Mouse (Mus musculus) layer of hippocampus, adult 18-20 months (tissue): ENCODE measurements around the gene Atp2b2. TPM values are rescaled to one million over a fixed set of nuclear protein-coding genes. Genes with fewer than 3 reads are reported as not detected.

Source experiments
- DNase-seq, 2 experiments: peaks; one replicate each; pipeline ENCODE4 v3.0.0; 2022; ENCODE audit warnings: low spot score in 2 of 2
- total RNA-seq, 2 experiments: library from RNA; stranded (reverse); gene quantifications; 2 replicates each; pipeline ENCODE4 v1.2.3; 2021

The Atp2b2 gene
- total RNA-seq, 2 experiments from 2014 or later: 313 to 326 TPM

GRCm38 (mm10) chr6:113947515-113947914 lies 94.9 kb downstream of the Atp2b2 start:
- DNase-seq: no peak

GRCm38 (mm10) chr6:113942355-113942754 lies 100.1 kb downstream of the Atp2b2 start:
- DNase-seq: no peak

DNA sequence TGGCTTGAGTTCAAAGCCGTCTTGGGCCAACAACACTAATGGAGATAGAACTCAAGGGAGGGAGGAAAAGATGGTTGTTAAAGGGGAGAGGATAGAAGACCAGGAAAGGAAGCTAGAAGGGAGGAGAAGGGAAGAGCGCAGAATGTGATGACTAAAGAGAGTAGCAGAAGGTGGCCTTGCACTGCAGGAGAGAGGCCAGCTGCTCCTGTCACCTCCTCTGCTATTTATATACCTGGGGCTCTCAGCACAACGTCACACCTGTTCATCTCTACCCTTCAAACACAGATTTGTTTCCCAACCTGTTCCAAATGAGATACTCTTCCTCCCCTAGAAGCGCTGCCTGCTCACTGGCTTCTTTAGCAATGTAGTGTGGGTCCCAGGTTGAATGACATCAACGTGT lies 101.1 kb downstream of the Atp2b2 start:
- no peak for DNase-seq

DNA sequence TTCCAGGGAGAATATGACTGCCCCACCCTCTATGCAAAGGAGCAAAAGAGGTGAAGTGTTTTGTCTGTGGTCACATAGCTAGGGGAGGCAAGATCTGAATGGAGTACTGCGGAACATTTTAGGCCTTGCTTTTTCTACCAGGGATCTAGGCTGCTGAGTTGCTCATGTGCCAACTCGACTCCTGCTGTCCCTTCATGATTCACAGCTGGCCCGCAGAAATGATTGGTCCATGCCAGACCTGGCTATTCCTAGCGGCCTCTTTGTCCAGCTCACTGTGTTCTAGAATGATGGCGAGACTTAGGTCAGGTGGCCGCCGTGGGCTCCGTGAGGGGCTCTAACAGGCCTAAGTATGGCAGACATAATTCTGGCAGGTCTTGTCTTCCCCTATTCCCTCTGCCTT lies 103.0 kb downstream of the Atp2b2 start:
- DNase-seq: no peak

DNA sequence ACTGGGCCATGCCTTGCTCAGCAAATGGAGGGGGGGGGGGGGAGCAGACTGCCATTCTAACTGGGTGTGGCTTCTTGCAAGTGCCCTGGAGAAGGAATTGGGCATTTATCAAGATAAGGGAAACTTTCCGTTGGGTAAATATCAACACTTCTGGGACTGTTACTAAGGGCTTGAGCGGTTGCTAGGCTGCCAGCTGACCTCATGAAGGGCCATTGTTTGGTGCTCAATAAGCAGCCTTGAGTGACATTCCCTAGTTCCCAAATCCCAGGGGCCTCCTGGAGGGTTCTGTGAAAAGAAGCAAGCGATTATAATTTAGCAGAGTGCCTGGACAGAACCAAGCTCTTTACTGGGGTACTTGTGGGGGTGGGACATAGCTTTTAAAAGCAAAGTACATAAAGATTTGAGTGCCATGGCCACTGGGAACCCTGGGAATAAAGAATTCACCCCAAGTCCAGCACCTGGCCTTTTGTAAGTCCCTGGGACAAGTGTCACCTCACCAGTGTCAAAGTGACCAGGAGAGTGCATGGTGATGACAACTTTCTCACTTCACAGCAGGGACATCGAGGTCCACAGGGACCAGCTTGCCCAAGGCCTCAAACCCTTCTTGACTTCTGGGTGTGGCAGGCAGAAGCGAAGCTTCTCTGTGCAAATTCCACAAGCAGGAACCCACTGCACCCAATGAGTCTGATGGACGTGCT lies 105.5 kb downstream of the Atp2b2 start:
- DNase-seq: no peak

DNA sequence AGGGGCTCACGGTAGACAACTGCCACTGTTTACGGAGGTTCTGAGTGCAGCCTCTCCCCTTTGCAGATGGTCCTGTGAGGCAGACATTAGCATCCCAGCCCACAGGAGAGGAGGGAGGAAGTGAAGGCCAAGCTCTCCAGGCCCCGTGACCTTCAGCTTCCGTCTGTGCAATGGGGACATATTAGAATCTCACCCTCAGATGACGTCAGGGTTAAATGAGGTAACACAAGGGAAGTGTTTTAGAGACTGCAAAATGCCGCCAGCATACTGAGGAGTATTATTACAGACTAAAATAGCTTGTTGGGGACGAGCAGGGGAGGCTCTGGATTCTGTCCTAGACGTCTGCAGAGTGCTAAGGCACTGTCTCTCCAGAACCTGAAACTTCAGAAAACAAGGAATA lies 106.3 kb downstream of the Atp2b2 start:
- peak in 1 of 2 experiments; percentile 52 for DNase-seq

GRCm38 (mm10) chr6:113934692-113935091 lies 107.7 kb downstream of the Atp2b2 start:
- DNase-seq: peak; percentile 88 to 92

DNA sequence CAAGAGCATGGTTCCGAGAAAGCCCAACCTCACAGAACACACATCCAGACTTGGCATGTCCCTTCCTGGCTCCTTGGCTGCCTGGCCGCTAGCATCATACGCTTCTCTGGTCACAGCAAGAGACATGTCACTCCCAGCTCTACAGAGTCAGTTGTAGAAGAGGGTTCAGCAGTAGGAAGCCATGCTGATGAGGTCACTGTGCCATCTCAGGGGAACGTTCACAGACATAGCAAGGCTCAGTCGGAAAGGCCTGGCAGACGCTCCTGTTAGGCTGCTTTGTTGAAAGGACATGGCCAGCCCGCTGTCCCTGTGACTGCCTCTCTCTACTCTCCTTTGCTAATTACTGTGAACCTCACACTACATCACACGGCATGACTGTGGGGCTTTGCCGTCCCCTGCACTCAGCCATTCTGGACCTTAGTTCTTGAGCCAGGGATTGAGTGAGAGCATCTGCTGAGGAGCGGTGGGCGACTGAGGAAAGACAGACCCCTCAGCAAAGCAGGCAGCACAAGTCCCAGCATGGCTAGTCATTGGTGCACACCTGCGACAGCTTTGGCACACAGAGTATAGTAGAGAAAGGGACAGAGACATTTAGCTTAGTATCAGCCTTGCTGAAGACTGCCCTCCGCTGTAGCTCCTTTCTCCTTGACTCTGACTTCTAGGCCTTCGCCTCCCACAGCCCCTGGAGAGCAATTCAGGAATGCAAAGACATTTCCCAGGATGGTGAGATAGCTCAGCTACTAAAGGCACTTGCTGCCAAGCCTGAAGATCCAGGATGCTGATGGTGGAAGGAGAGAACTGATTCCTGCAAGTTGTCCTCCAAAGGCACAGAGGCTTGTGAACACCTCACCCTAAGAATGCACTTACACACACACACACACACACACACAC lies 108.9 kb downstream of the Atp2b2 start:
- no peak for DNase-seq

DNA sequence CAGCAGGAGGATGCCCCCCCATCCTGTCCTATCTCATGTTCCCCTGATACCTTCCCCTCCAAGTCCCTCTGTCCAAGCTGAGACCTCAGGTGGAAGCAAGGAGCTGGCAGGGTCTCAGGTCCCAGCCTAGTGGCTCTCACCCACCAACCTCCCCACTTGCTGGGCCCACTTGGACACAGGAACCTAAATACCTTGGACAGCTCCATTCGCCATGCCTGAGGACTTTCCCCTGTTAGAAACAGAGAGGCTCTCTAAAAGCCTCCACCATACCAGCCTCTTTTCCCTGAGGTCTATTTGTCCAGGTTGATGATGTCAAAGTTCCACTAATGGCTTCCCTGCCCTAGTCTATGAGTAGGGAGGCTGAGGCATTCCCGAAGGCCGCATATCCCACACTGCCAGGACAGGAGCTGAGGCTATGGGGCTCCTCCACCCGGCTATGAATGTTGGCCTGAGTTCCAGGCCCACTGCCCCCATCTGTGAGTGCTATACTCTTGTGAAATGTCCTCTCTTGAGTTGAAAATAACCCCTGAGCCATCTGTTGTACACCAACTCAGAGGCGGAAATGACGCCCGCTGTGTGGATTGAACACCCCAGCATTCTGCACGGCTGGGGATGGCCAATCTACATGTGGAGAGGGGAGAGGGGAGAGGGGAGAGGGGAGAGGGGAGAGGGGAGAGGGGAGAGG lies 113.1 kb downstream of the Atp2b2 start:
- DNase-seq: peak; percentile 27 to 70

- peak in 1 of 2 experiments; percentile 60 for DNase-seq
Measured at GRCm38 (mm10) chr6:113923249-113923648, 119.2 kb downstream of the Atp2b2 start.

- DNase-seq: no peak
Measured at GRCm38 (mm10) chr6:113920466-113920865, 121.9 kb downstream of the Atp2b2 start.

- DNase-seq: no peak
Measured at GRCm38 (mm10) chr6:113912753-113913152, 129.7 kb downstream of the Atp2b2 start.

GRCm38 (mm10) chr6:113911094-113911493 lies 131.3 kb downstream of the Atp2b2 start:
- DNase-seq: no peak

DNA sequence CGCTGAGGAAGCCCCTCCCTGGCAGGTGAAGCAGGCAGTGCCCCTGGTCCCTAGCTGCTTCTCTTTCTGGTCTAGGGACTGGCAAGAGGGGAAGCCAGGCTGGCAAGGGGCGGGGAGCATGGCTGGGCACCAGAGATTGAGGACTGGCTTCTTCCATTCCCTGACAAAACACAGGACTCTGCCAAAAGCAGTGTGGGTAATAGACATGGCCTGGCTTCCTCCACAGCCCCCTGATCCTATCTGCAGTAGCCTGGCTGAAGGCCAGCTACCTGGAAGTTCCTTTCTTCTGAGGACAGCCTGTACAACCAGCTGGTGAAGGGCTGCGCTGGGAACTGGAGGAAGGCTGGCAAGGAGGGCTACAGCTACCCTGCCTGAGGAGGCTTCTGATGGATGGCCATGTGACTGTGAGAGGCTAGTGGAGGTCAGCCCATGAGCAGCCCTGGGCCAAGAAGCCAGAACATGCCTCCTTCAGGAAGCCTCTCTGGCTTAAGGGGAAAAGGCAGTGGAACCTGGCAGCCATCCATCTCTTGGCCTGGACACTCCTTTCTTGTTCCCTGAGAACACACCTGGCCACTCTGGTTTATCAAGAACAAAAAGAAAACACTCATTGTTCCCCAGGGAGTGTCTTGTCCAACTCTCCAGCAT lies 131.9 kb downstream of the Atp2b2 start:
- no peak for DNase-seq

- DNase-seq: no peak
Measured at GRCm38 (mm10) chr6:113909836-113910235, 132.6 kb downstream of the Atp2b2 start.

DNA sequence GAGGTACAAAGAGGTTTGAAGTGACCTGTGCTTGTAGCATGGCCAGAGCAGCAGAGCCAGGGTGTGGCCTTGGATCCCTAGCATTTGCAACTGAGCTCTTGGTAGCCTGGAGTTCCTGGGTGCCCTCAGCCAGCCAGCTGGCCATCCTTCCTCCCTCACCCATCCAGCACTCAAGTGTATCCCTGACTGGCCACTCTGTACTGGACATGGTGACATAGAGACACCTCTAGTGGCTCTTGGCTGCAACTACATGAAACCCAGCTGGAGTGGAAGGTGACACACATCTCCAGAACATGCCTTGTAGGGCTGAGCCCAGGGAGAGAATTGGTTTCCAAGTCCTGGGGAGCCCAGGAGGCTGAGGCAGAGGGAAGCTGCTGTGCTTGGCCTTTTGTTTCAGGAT lies 134.3 kb downstream of the Atp2b2 start:
- DNase-seq: no peak

DNA sequence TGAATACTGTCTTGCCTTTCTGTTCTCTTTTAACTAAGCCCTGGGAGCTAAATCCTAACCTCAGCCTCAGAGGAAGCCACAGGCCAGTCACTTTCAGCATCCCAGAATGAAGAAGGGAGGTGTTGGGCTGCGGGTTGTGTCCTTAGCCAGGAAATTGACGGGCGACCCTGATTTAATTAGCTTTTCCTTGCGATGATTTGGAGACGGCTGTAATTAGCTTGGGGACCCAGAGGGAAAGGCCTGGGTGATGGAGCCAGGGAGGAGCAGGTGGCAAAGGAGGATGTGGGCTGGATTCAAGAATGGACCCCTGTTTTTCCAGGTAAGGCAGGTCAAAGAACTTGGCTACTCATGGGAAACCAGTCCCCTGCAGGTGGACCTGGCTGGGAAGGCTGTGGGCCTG lies 138.0 kb downstream of the Atp2b2 start:
- no peak for DNase-seq

DNA sequence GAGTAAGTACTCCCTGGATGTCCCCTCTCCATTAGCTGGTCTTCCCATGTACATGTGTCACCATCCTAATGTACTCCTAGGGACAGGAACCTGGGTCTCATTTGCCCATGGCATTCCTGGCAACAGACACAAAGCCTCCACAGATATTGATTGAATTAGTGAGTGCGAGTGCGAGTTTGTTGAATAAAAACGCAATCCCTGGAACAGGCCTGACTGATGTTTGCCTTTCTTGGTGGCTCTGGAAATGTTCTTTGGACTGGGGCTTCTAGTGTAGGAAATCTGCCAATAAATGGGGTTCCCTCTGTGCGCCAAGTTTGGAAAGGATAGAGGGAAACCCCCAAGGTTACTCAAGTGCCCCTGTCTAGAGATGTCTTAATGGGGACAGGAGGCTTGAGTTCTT lies 146.4 kb downstream of the Atp2b2 start:
- no peak for DNase-seq

DNA sequence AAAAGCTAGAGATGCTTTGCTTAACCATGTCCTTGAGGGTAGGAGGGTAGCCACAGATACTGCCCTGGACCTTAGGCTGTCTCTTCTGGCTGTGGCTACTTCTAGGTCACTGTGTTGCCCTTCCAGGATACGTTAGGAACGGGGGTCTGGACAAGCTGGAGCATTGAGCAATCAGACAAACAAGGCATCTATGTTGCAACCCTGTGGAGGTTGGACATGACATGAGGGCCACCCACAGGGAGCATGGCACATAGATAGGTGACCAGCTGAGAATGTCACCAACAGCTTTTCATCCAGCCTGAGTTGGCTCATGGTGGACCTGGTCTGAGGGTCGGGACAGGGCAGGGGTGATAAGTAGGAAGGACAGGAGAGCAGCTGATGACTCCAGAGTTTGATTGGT lies 148.4 kb downstream of the Atp2b2 start:
- DNase-seq: no peak

DNA sequence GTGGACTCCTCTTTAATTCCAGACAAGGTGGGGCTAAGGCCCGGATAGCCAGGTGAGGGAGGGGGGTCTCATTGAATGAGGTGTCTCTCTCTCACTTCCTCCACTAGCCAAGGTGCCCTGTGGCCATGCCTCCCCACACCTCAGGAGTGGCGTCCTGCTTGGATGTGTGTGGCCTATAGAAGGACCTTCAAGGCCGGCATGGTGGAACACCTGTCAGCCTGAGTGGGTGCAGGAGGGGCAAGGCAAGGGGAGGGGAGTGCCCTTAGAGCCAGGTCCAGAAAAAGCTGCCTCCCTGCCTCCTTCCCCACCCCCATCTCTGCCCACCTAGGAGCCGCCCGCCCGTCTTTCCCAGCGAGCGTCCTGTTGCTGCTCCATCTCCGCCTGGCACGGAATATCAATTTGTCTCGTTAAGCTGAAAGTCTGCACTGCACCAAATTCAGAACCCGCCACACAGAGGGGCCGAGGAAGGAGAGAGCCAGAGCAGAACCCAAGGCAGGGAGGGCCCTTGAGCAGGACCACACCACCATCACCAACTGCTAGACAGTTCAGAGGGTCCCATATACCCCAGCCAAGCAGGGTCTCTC lies 150.2 kb downstream of the Atp2b2 start:
- no peak for DNase-seq
